Mouse (Mus musculus) midbrain, embryonic 14.5 days (tissue): ENCODE measurements around the gene Psen1. TPM values are rescaled to one million over a fixed set of nuclear protein-coding genes. Genes with fewer than 3 reads are reported as not detected.
A peak's percentile ranks its signal among the peaks of the same experiment; 100 is the strongest.

Source experiments
- ATAC-seq: fragments of 200-750 bp; cut with Nextera tagmentation; 2 replicates; pipeline ENCODE4 v1.8.0; 2017; ENCODE audit warnings: moderate number of reproducible peaks, moderate library complexity; ENCODE audit not compliant: low FRiP score, low TSS enrichment
- DNase-seq: peaks from one replicate; pipeline ENCODE4 v3.0.0-alpha.2; 2015
- H3K27ac ChIP-seq: fragments of 300-500 bp; sonication (generic); replicated peaks from 2 replicates; pipeline ENCODE4 v1.5.1; 2014; ENCODE audit warnings: mild to moderate bottlenecking, low read depth, low read length, moderate library complexity
- H3K27me3 ChIP-seq: fragments of 300-500 bp; sonication (generic); 2 replicates; pipeline ENCODE4 v1.6.1; 2014; ENCODE audit warnings: low read length, control low read depth, mixed read lengths; ENCODE audit not compliant: control insufficient read depth, insufficient read depth
- H3K36me3 ChIP-seq: fragments of 300-500 bp; sonication (generic); 2 replicates; pipeline ENCODE4 v1.6.1; 2014; ENCODE audit warnings: low read length, control low read depth; ENCODE audit not compliant: control insufficient read depth, insufficient read depth
- H3K4me1 ChIP-seq: fragments of 300-500 bp; sonication (generic); 2 replicates; pipeline ENCODE4 v1.6.1; 2014; ENCODE audit warnings: mild to moderate bottlenecking, antibody characterized with exemption, low read length, control low read depth; ENCODE audit not compliant: control insufficient read depth, insufficient read depth
- H3K4me2 ChIP-seq: fragments of 300-500 bp; sonication (generic); 2 replicates; pipeline ENCODE4 v1.6.1; 2014; ENCODE audit warnings: mild to moderate bottlenecking, low read length, moderate library complexity
- H3K4me3 ChIP-seq: fragments of 300-500 bp; sonication (generic); replicated peaks from 2 replicates; pipeline ENCODE4 v1.5.1; 2014; ENCODE audit warnings: low read depth, low read length
- H3K9ac ChIP-seq: fragments of 300-500 bp; sonication (generic); replicated peaks from 2 replicates; pipeline ENCODE4 v1.6.1; 2014; ENCODE audit warnings: mild to moderate bottlenecking, low read length, moderate library complexity
- H3K9me3 ChIP-seq: fragments of 300-500 bp; sonication (generic); 2 replicates; pipeline ENCODE4 v1.6.1; 2016; ENCODE audit warnings: low read length, control low read depth, mixed read lengths; ENCODE audit not compliant: control insufficient read depth
- WGBS: fragments of 180-500 bp; shearing (Covaris S2); extraction: QIAGEN DNeasy Blood & Tissue Kit; methylation state at CpG from one replicate; pipeline ENCODE4 v1.1.7; 2014; 5-methylcytosine and 5-hydroxymethylcytosine counted together
- polyA plus RNA-seq: library from polyadenylated mRNA; unstranded; fragments of >200 nt; fragmentation: Nextera tagmentation; extraction: Ambion mirVana; gene quantifications from 2 replicates; pipeline ENCODE4 v1.2.1, GENCODE M21; 2014

The Psen1 gene
- polyA plus RNA-seq, 1 experiment from 2014 or later, result 77.9 TPM

GRCm38 (mm10) chr12:83762706-83763105 lies 74.8 kb downstream of the Psen1 start:
- DNase-seq (peak; percentile 22), ATAC-seq (no peak)
- H3K9me3 ChIP-seq, result no peaks in the 10 kb centered on the region
- H3K4me2 ChIP-seq, result no peak overlapping the region
- WGBS, result 25% methylated on average over 4 of the region's 4 CpGs
- no peak overlapping the region for H3K27ac ChIP-seq
- H3K9ac ChIP-seq, result no peak overlapping the region
- no peaks in the 10 kb centered on the region for H3K27me3 ChIP-seq
- H3K36me3 ChIP-seq, result no peaks in the 10 kb centered on the region
- no peak overlapping the region for H3K4me3 ChIP-seq
- H3K4me1 ChIP-seq, result peaks cover 12% of the 10 kb centered on the region

- WGBS, result 19% methylated on average over 30 of the region's 31 CpGs
- Histone ChIP-seq H3K9me3 (no peaks in the 10 kb centered on the region), H3K27ac (no peak within 1 kb of the TSS), H3K4me2 (peak within 1 kb of the TSS; percentile 56), H3K4me1 (peaks cover 12% of the 10 kb centered on the region), H3K9ac (peak within 1 kb of the TSS; percentile 34; the same call in 1 of the 2 replicates), H3K4me3 (peak within 1 kb of the TSS; percentile 19), H3K36me3 (no peaks in the 10 kb centered on the region), H3K27me3 (no peaks in the 10 kb centered on the region)
- DNase-seq (peak; percentile 66), ATAC-seq (peak; percentile 48; the same call in 1 of the 2 replicates)
Measured at GRCm38 (mm10) chr12:83763311-83764043, 75.5 kb downstream of the Psen1 start, which contains the start of gene Papln. Papln (plus strand) TSS chr12:83763634.

GRCm38 (mm10) chr12:83764044-83764365 lies 76.1 kb downstream of the Psen1 start:
- Histone ChIP-seq H3K27me3 (no peaks in the 10 kb centered on the region), H3K4me1 (peaks cover 12% of the 10 kb centered on the region), H3K27ac (no peak overlapping the region), H3K36me3 (no peaks in the 10 kb centered on the region), H3K4me2 (peak overlapping the region; percentile 56), H3K9me3 (no peaks in the 10 kb centered on the region), H3K4me3 (peak overlapping the region; percentile 19), H3K9ac (peak overlapping the region; percentile 34; the same call in 1 of the 2 replicates)
- 0 out of 2 replicates have a peak, but pooled peaks have one; percentile 46 for ATAC-seq
- 10% methylated on average over 14 of the region's 14 CpGs for WGBS
- DNase-seq, result peak; percentile 36

- no peak overlapping the region for H3K27ac ChIP-seq
- H3K4me2 ChIP-seq, result peak overlapping the region; percentile 56; the same call in 1 of the 2 replicates
Measured at GRCm38 (mm10) chr12:83764519-83764918, 76.6 kb downstream of the Psen1 start.

GRCm38 (mm10) chr12:83765965-83766603 lies 78.1 kb downstream of the Psen1 start:
- Histone ChIP-seq H3K27ac (no peak overlapping the region), H3K4me2 (no peak overlapping the region), H3K27me3 (no peaks in the 10 kb centered on the region), H3K4me1 (peaks cover 15% of the 10 kb centered on the region), H3K36me3 (no peaks in the 10 kb centered on the region), H3K4me3 (no peak overlapping the region), H3K9me3 (no peaks in the 10 kb centered on the region), H3K9ac (no peak overlapping the region)
- WGBS, result 77% methylated on average over 13 of the region's 13 CpGs
- ATAC-seq, result no peak
- no peak for DNase-seq

More at GRCm38 (mm10) chr12:83764519-83764918, 76.6 kb downstream of the Psen1 start:
- H3K36me3 ChIP-seq, result no peaks in the 10 kb centered on the region
- ATAC-seq, result no peak
- DNase-seq, result no peak
- no peaks in the 10 kb centered on the region for H3K9me3 ChIP-seq
- no peak overlapping the region for H3K4me3 ChIP-seq
- peaks cover 12% of the 10 kb centered on the region for H3K4me1 ChIP-seq
- WGBS, result 78% methylated on average over 10 of the region's 10 CpGs
- H3K9ac ChIP-seq, result no peak overlapping the region
- H3K27me3 ChIP-seq, result no peaks in the 10 kb centered on the region

GRCm38 (mm10) chr12:83767833-83768232 lies 79.9 kb downstream of the Psen1 start:
- H3K4me1 ChIP-seq, result peaks cover 15% of the 10 kb centered on the region
- no peak overlapping the region for H3K4me2 ChIP-seq
- no peaks in the 10 kb centered on the region for H3K9me3 ChIP-seq
- no peak overlapping the region for H3K4me3 ChIP-seq
- ATAC-seq, result no peak
- DNase-seq, result no peak
- H3K27me3 ChIP-seq, result no peaks in the 10 kb centered on the region
- no peak overlapping the region for H3K27ac ChIP-seq
- WGBS, result 72% methylated on average over 9 of the region's 9 CpGs
- H3K9ac ChIP-seq, result no peak overlapping the region
- no peaks in the 10 kb centered on the region for H3K36me3 ChIP-seq

- Histone ChIP-seq H3K27ac (no peak overlapping the region), H3K27me3 (no peaks in the 10 kb centered on the region), H3K9ac (no peak overlapping the region), H3K4me2 (no peak overlapping the region), H3K4me1 (peaks cover 10% of the 10 kb centered on the region), H3K9me3 (no peaks in the 10 kb centered on the region), H3K4me3 (no peak overlapping the region), H3K36me3 (no peaks in the 10 kb centered on the region)
- 89% methylated on average over 14 of the region's 14 CpGs for WGBS
- ATAC-seq (no peak), DNase-seq (no peak)
Measured at GRCm38 (mm10) chr12:83768235-83768899, 80.4 kb downstream of the Psen1 start.

- Histone ChIP-seq H3K4me3 (no peak overlapping the region), H3K9ac (no peak overlapping the region), H3K36me3 (no peaks in the 10 kb centered on the region), H3K4me2 (peak overlapping the region; percentile 24), H3K27ac (0 out of 2 replicates have a peak overlapping the region, but pooled peaks have one; percentile 26), H3K9me3 (no peaks in the 10 kb centered on the region), H3K27me3 (no peaks in the 10 kb centered on the region), H3K4me1 (0 out of 2 replicates have a peak, but pooled peaks cover 4% of the 10 kb centered on the region)
- no peak; the same call in 1 of the 2 replicates for ATAC-seq
- peak; percentile 81 for DNase-seq
- WGBS, result 7% methylated on average over 25 of the region's 25 CpGs
Measured at GRCm38 (mm10) chr12:83770418-83771256, 82.7 kb downstream of the Psen1 start.
